Mouse (Mus musculus): Measurements from ENCODE around the gene A730061H03Rik. TPM values are rescaled to one million over a fixed set of nuclear protein-coding genes. Genes with fewer than 3 reads are reported as not detected.

Gene A730061H03Rik
- polyA plus RNA-seq, 1 experiment from 2014 or later: 0.55 TPM

DNA sequence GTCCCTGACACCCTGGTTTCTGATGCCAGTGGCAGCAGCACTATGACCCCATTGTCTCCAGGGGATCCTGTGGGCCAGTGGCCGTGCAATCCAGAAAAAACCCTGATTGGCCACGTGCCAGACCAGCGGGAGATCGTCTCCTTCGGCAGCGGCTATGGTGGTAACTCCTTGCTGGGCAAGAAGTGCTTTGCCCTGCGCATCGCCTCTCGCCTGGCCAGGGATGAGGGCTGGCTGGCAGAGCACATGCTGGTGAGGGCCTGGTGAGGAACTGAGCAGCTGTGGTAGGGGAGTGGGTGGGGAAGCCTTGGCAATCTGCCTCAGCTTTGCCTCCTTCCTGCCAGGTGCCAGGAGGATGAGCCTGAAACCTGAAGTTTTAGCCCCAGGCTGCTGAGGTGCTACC, 15.9 kb downstream of the A730061H03Rik start:
- no peaks in the 10 kb centered on the region for H3K9me3 ChIP-seq (replicated peaks; ENCODE audit: control insufficient read depth, low read length, poor library complexity, severe bottlenecking)
- no peak overlapping the region for H3K27ac ChIP-seq (ENCODE audit: low read length)
- peaks cover 21% of the 10 kb centered on the region for H3K36me3 ChIP-seq (ENCODE audit: control insufficient read depth, insufficient read depth, low read length)
- no peaks in the 10 kb centered on the region for H3K27me3 ChIP-seq (ENCODE audit: control insufficient read depth, insufficient read depth, low read depth, low read length)
- peaks cover 11% of the 10 kb centered on the region for H3K4me1 ChIP-seq (ENCODE audit: control insufficient read depth, insufficient read depth, low read length)
- ATAC-seq: no peak
- H3K4me2 ChIP-seq (ENCODE audit: low read length): no peak overlapping the region
- 75% methylated on average over 9 of the region's 9 CpGs for WGBS
- H3K9ac ChIP-seq (ENCODE audit: low read depth, low read length): no peak overlapping the region; the same call in 1 of the 2 replicates
- H3K4me3 ChIP-seq (ENCODE audit: low read depth, low read length): no peak overlapping the region

DNA sequence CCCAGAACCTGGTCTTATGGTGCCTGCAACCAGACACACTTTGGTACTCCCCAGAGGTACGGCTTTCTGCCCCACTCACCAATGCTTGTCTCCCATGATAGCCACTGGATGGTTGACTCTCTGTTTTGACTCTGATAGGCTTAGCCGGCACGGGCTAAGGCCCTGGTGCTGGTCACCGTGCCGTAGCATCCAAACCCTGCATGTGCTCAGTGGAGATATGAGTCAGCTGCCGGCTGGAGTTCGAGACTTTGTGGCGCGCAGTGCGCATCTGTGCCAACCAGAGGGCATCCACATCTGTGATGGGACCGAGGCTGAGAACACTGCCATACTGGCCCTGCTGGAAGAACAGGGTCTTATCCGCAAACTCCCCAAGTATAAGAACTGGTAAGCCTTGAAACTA, 17.9 kb downstream of the A730061H03Rik start:
- Histone ChIP-seq H3K9me3 (replicated peaks; ENCODE audit: control insufficient read depth, low read length, poor library complexity, severe bottlenecking) (no peaks in the 10 kb centered on the region), H3K4me1 (ENCODE audit: control insufficient read depth, insufficient read depth, low read length) (peaks cover 11% of the 10 kb centered on the region), H3K4me3 (ENCODE audit: low read depth, low read length) (no peak overlapping the region), H3K27me3 (ENCODE audit: control insufficient read depth, insufficient read depth, low read depth, low read length) (no peaks in the 10 kb centered on the region), H3K27ac (ENCODE audit: low read length) (no peak overlapping the region), H3K4me2 (ENCODE audit: low read length) (no peak overlapping the region), H3K9ac (ENCODE audit: low read depth, low read length) (no peak overlapping the region), H3K36me3 (ENCODE audit: control insufficient read depth, insufficient read depth, low read length) (peaks cover 3% of the 10 kb centered on the region; the same call in 1 of the 2 replicates)
- 97% methylated on average over 12 of the region's 12 CpGs for WGBS
- no peak for ATAC-seq

DNA sequence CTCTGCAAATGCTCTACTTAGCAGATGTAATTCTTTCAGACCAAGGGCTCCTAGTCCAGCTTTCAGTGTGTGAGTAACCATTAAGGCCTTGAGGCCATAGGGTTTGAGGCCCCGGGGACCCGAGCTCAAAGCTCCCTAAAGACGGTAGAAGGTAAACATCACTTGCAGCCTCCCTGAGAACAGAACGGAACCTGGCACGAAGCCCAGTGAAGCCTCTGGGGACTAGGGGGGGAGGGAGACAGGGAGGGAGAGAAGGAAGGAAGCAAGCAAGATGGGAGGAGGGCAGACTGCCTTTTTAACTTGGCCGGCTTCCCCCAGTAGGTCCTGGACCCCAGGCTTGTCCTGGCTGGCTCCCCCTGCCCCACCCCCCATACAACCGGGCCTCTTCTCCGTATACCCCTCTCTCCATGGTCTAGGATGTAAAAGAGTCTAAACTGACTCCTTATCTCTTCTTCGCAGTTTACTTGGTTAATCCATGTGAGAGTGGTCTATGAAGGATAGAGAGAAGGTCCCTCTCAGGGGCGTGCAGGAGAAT, 19.4 kb downstream of the A730061H03Rik start:
- peak overlapping the region; percentile 47 for H3K4me3 ChIP-seq (ENCODE audit: low read depth, low read length)
- H3K9ac ChIP-seq (ENCODE audit: low read depth, low read length): peak overlapping the region; percentile 72
- ATAC-seq: peak; percentile 55
- peaks cover 3% of the 10 kb centered on the region; the same call in 1 of the 2 replicates for H3K36me3 ChIP-seq (ENCODE audit: control insufficient read depth, insufficient read depth, low read length)
- H3K9me3 ChIP-seq (replicated peaks; ENCODE audit: control insufficient read depth, low read length, poor library complexity, severe bottlenecking): no peaks in the 10 kb centered on the region
- H3K27ac ChIP-seq (ENCODE audit: low read length): peak overlapping the region; percentile 85
- H3K4me1 ChIP-seq (ENCODE audit: control insufficient read depth, insufficient read depth, low read length): peaks cover 11% of the 10 kb centered on the region
- 2% methylated on average over 10 of the region's 10 CpGs for WGBS
- peak overlapping the region; percentile 70 for H3K4me2 ChIP-seq (ENCODE audit: low read length)
- no peaks in the 10 kb centered on the region for H3K27me3 ChIP-seq (ENCODE audit: control insufficient read depth, insufficient read depth, low read depth, low read length)

DNA sequence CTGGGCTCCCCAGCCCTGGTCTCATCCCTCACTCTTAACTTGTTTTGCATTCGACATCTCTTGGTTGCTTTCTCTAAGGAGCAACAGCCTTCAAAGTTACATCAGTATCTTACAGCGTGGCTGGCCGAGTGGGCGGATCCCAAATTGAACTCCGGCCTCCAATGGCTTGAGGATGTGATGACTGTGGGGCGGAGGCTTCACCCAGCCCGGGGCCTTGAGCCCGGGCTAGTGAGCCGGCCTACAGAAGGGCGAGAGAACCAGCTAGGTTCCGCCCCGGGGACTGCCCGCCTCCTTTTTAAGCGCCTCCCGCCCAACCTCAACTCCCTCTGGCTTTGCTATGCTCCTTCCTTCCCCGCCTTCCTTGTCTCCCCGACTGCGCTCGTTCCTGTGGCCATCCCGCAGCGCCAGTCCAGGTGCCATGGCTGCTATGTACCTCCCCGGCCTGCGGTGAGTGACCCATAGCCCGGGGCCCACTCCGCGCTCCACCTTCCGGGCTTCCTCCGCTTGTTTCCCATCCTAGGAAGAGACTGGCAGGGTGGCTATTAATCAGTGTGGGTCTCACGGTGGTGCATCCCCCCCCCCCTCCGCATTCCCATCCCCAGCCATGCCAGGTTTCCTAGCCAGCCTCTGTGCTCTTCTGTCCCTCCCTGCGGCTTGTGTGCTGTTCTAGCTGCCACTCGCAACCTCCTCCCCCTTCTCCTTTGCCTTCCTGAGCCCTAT, 20.0 kb downstream of the A730061H03Rik start, which contains the start of gene Pck2:
Gene Pck2 (plus strand): TSS at position 200 of the 720 bp plus-strand sequence.
- peaks cover 11% of the 10 kb centered on the region for H3K4me1 ChIP-seq (ENCODE audit: control insufficient read depth, insufficient read depth, low read length)
- peaks cover 3% of the 10 kb centered on the region; the same call in 1 of the 2 replicates for H3K36me3 ChIP-seq (ENCODE audit: control insufficient read depth, insufficient read depth, low read length)
- peak; percentile 86 for ATAC-seq
- peak within 1 kb of the TSS; percentile 72 for H3K9ac ChIP-seq (ENCODE audit: low read depth, low read length)
- H3K27ac ChIP-seq (ENCODE audit: low read length): peak within 1 kb of the TSS; percentile 85
- H3K4me3 ChIP-seq (ENCODE audit: low read depth, low read length): peak within 1 kb of the TSS; percentile 47
- no peaks in the 10 kb centered on the region for H3K9me3 ChIP-seq (replicated peaks; ENCODE audit: control insufficient read depth, low read length, poor library complexity, severe bottlenecking)
- H3K4me2 ChIP-seq (ENCODE audit: low read length): peak within 1 kb of the TSS; percentile 70
- 0% methylated on average over 32 of the region's 32 CpGs for WGBS
- no peaks in the 10 kb centered on the region for H3K27me3 ChIP-seq (ENCODE audit: control insufficient read depth, insufficient read depth, low read depth, low read length)

DNA sequence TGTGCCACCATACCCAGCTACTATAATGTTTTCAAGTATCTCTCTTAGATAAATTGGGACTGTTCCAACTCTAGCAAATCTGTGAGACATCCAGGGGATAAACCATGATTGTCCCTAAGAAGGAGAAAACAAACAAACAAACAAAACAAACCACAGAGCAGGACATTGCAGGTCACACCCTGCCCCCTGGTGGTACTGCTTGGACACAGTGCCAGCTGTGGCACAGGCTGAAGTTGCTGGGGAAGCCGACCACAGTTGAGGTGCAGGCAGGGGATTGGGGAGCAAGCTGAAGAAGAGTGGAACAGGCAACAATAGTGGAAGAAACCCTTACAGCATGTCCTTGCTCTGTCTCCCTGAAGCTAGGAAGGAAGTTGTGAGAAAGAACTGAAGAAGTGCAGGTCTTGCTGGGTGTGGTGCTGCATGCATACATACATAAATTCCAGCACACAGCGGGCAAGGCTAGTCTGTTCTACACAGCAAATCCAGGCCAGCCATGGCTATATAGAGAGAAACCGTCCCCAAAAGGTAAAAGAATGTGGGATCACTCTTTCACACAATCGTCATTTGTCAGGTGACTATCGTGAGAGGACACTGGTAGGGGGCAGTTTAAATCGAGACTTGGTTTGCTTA, 24.0 kb downstream of the A730061H03Rik start:
- H3K36me3 ChIP-seq (ENCODE audit: control insufficient read depth, insufficient read depth, low read length): no peaks in the 10 kb centered on the region
- no peak overlapping the region for H3K4me2 ChIP-seq (ENCODE audit: low read length)
- no peak overlapping the region for H3K4me3 ChIP-seq (ENCODE audit: low read depth, low read length)
- WGBS: 55% methylated on average over 6 of the region's 6 CpGs
- no peak for ATAC-seq
- no peaks in the 10 kb centered on the region for H3K27me3 ChIP-seq (ENCODE audit: control insufficient read depth, insufficient read depth, low read depth, low read length)
- no peak overlapping the region for H3K27ac ChIP-seq (ENCODE audit: low read length)
- peaks cover 3% of the 10 kb centered on the region for H3K4me1 ChIP-seq (ENCODE audit: control insufficient read depth, insufficient read depth, low read length)
- no peaks in the 10 kb centered on the region for H3K9me3 ChIP-seq (replicated peaks; ENCODE audit: control insufficient read depth, low read length, poor library complexity, severe bottlenecking)
- no peak overlapping the region for H3K9ac ChIP-seq (ENCODE audit: low read depth, low read length)

DNA sequence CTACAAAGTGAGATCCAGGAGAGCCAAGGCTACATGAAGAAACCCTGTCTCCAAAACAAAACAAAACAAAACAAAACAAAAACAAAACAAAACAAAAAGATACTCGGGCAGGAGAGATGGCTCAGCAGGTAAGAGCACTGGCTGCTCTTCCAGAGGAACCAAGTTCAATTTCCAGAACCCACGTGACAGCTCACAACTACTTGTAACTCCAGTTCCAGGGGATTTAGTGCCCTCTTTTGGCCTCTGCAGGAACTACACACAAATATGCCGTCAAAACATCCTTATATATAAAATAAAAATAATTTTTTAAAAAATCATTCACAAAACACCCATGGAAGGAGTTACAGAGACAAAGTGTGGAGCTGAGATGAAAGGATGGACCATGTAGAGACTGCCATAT, 32.3 kb downstream of the A730061H03Rik start:
- H3K4me2 ChIP-seq (ENCODE audit: low read length): no peak overlapping the region
- no peaks in the 10 kb centered on the region for H3K4me1 ChIP-seq (ENCODE audit: control insufficient read depth, insufficient read depth, low read length)
- no peak overlapping the region for H3K4me3 ChIP-seq (ENCODE audit: low read depth, low read length)
- no peak overlapping the region for H3K27ac ChIP-seq (ENCODE audit: low read length)
- H3K9ac ChIP-seq (ENCODE audit: low read depth, low read length): no peak overlapping the region
- 22% methylated on average over 3 of the region's 3 CpGs for WGBS
- H3K9me3 ChIP-seq (replicated peaks; ENCODE audit: control insufficient read depth, low read length, poor library complexity, severe bottlenecking): no peaks in the 10 kb centered on the region
- no peaks in the 10 kb centered on the region for H3K27me3 ChIP-seq (ENCODE audit: control insufficient read depth, insufficient read depth, low read depth, low read length)
- ATAC-seq: no peak
- no peaks in the 10 kb centered on the region for H3K36me3 ChIP-seq (ENCODE audit: control insufficient read depth, insufficient read depth, low read length)

DNA sequence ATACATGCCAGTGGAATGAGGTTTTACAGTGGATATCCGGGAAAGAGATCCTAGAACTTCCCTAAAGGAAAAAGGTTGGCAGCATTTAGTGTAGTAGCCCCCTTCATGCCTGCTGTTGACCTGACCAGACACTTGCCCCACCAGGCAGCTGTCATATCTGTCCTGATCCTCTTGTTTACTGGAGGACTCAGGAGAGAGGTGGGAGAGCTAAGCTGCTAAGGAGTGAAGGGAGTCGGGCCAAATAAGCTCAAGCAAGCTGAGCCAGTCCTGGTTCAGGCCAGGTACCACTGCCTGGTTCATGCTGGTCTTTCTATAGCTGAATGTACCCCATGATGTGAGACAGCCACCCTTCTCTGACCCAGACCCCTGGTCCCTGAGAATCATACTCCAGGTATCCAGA, 33.5 kb downstream of the A730061H03Rik start:
- 78% methylated on average over 2 of the region's 2 CpGs for WGBS
- Histone ChIP-seq H3K4me1 (ENCODE audit: control insufficient read depth, insufficient read depth, low read length) (no peaks in the 10 kb centered on the region), H3K4me2 (ENCODE audit: low read length) (no peak overlapping the region), H3K4me3 (ENCODE audit: low read depth, low read length) (no peak overlapping the region), H3K36me3 (ENCODE audit: control insufficient read depth, insufficient read depth, low read length) (no peaks in the 10 kb centered on the region), H3K27ac (ENCODE audit: low read length) (no peak overlapping the region), H3K9me3 (replicated peaks; ENCODE audit: control insufficient read depth, low read length, poor library complexity, severe bottlenecking) (no peaks in the 10 kb centered on the region), H3K9ac (ENCODE audit: low read depth, low read length) (no peak overlapping the region), H3K27me3 (ENCODE audit: control insufficient read depth, insufficient read depth, low read depth, low read length) (peaks cover 4% of the 10 kb centered on the region)
- no peak for ATAC-seq

DNA sequence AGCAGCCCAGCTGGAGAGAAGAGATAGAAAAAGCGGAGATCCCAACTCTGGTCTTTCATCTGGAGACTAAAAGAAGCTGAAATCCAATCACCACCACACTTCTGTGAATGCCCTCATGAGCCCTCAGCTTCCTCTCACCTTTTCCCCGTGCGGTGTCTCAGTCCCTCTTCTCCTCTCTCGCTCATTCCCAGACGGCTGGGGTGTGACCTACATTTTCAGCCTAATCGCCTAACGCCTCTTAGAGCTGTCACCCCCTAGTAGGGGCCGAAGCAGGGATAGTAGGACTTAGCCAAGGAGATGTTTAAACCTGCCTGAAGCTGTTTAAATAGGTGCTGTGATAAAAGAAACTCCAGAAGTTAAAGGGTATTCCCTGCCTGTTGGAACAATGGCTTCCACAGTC, 35.4 kb downstream of the A730061H03Rik start, which contains the start of gene Nrl:
Gene Nrl (minus strand): TSS at position 197 of the 400 bp plus-strand sequence.
- no peak for ATAC-seq
- Histone ChIP-seq H3K27me3 (ENCODE audit: control insufficient read depth, insufficient read depth, low read depth, low read length) (peaks cover 4% of the 10 kb centered on the region), H3K4me2 (ENCODE audit: low read length) (no peak within 1 kb of the TSS), H3K36me3 (ENCODE audit: control insufficient read depth, insufficient read depth, low read length) (no peaks in the 10 kb centered on the region), H3K27ac (ENCODE audit: low read length) (no peak within 1 kb of the TSS), H3K9me3 (replicated peaks; ENCODE audit: control insufficient read depth, low read length, poor library complexity, severe bottlenecking) (no peaks in the 10 kb centered on the region), H3K4me1 (ENCODE audit: control insufficient read depth, insufficient read depth, low read length) (peaks cover 3% of the 10 kb centered on the region), H3K4me3 (ENCODE audit: low read depth, low read length) (no peak within 1 kb of the TSS), H3K9ac (ENCODE audit: low read depth, low read length) (no peak within 1 kb of the TSS)
- WGBS: 42% methylated on average over 8 of the region's 8 CpGs

DNA sequence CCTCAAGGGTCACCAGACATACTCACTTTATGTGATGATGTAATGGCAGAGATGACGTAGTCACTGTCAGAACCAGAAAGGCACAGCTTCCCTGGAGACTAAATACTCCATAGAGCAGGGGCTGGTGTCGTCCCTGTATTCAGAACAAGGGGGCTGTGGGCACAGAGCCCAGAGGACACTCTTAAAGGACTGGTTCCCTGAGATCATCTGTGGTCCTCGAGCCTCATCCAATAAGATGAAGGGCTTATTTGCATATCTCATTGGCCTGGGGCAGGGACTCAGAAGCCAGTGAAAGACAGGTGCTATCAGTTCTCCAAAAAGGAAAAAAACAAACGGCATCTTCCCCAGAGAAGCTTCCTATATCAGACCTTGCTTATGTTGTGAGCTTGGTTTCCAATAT, 36.1 kb downstream of the A730061H03Rik start:
- ATAC-seq: no peak
- Histone ChIP-seq H3K9ac (ENCODE audit: low read depth, low read length) (no peak overlapping the region), H3K9me3 (replicated peaks; ENCODE audit: control insufficient read depth, low read length, poor library complexity, severe bottlenecking) (no peaks in the 10 kb centered on the region), H3K27ac (ENCODE audit: low read length) (no peak overlapping the region), H3K4me2 (ENCODE audit: low read length) (no peak overlapping the region), H3K4me3 (ENCODE audit: low read depth, low read length) (no peak overlapping the region), H3K36me3 (ENCODE audit: control insufficient read depth, insufficient read depth, low read length) (no peaks in the 10 kb centered on the region), H3K4me1 (ENCODE audit: control insufficient read depth, insufficient read depth, low read length) (peaks cover 10% of the 10 kb centered on the region), H3K27me3 (ENCODE audit: control insufficient read depth, insufficient read depth, low read depth, low read length) (peaks cover 4% of the 10 kb centered on the region)
- 53% methylated on average over 4 of the region's 4 CpGs for WGBS
